Mouse (Mus musculus): ENCODE measurements at regions not wholly inside any gene's neighbourhood (a gene's known extent, or its start where the extent isn't known, plus 50 kb on each side); places are given as distances from the start of the nearest gene placed in this dataset.

GRCm38 (mm10) chr19:21012391-21012790 is 58.4 kb upstream of the Tmc1 start:
- no peak for DNase-seq (ENCODE audit: low spot score)

- no peak for DNase-seq (ENCODE audit: low spot score)
Observed at GRCm38 (mm10) chr19:21009607-21010006, 55.6 kb upstream of the Tmc1 start.

GRCm38 (mm10) chr19:21004411-21004810 is 50.4 kb upstream of the Tmc1 start:
- no peak for DNase-seq (ENCODE audit: low spot score)
